Mouse (Mus musculus) megakaryocyte, embryonic 14.5 days (primary cell): Measurements from ENCODE around the gene Ptprn2. TPM values are rescaled to one million over a fixed set of nuclear protein-coding genes. Genes with fewer than 3 reads are reported as not detected.

ENCODE experiments used
- H3K27me3 ChIP-seq: replicated peaks from 2 replicates; pipeline ENCODE3; 2012; ENCODE audit warnings: inconsistent platforms
- H3K36me3 ChIP-seq: replicated peaks from 2 replicates; pipeline ENCODE3; 2012; ENCODE audit warnings: low read length, inconsistent platforms, mixed read lengths
- H3K4me1 ChIP-seq: 2 replicates; pipeline ENCODE4 v1.6.1; 2012; ENCODE audit warnings: inconsistent platforms
- H3K4me3 ChIP-seq: replicated peaks from 2 replicates; pipeline ENCODE3; 2012; ENCODE audit warnings: moderate library complexity, mild to moderate bottlenecking, inconsistent platforms
- H3K9me3 ChIP-seq: 2 replicates; pipeline ENCODE4 v1.6.1; 2012; ENCODE audit warnings: inconsistent platforms
- FLI1 ChIP-seq: IDR thresholded peaks from 2 replicates; pipeline ENCODE4 v1.6.1; 2012; ENCODE audit warnings: low read length, inconsistent platforms, mixed read lengths
- GATA1 ChIP-seq: IDR thresholded peaks from 3 replicates; pipeline ENCODE4 v1.6.1; 2012; ENCODE audit warnings: mixed read lengths, low read length, inconsistent platforms, borderline replicate concordance
- polyA plus RNA-seq: library from polyadenylated mRNA; stranded (reverse); fragments of >175 nt; gene quantifications from 2 replicates; pipeline ENCODE4 v1.2.3, GENCODE M21; 2012; ENCODE audit warnings: low replicate concordance; ENCODE audit not compliant: insufficient read depth

The Ptprn2 gene
- polyA plus RNA-seq, 1 experiment = not detected

DNA sequence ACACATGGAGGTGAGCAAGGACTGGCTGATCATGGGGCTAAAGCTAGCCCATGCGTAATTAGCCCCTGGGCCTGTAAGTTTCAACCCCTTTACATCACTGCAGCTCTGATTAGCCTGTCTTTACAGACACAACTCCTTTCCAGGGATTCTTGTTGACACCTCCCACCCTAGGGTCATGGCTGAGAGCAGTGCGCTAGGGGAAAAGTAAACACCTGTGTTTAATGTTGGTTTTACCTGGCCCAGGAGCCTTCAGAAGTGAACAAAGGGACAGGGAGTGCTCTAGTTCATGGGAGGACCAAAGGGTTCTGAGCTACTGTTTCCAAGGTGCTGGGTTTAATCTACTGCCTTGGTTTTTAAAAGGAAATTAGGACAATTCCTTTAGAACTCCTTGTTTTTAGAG lies 100.6 kb downstream of the Ptprn2 start:
- TF ChIP-seq GATA1 = no peak
- no peak for TF ChIP-seq FLI1
- Histone ChIP-seq H3K36me3 (no peaks in the 10 kb centered on the region), H3K27me3 (no peaks in the 10 kb centered on the region), H3K4me3 (no peak overlapping the region), H3K9me3 (no peaks in the 10 kb centered on the region), H3K4me1 (no peaks in the 10 kb centered on the region)

DNA sequence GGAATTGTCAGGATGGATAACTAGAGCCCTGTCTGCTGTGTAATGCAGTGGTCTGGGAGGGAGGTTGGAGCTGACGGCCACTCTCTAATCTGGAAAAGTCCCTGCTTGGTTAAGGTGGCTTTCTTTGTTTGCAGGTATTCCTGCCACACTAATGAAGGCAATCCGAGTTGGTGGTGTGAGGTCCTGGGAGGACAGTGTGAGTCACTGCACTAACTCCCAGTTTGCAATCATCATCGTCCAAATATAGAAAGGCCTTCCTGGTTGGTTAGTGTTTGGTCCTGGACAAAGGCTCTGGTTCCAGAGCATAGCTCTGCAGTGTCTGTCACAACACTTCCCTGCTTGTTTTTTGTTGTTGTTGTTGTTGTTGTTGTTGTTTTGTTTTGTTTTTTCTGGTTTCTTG lies 102.0 kb downstream of the Ptprn2 start:
- Histone ChIP-seq H3K27me3 (no peaks in the 10 kb centered on the region), H3K36me3 (no peaks in the 10 kb centered on the region), H3K9me3 (no peaks in the 10 kb centered on the region), H3K4me3 (no peak overlapping the region), H3K4me1 (no peaks in the 10 kb centered on the region)
- TF ChIP-seq GATA1 (no peak), FLI1 (no peak)

DNA sequence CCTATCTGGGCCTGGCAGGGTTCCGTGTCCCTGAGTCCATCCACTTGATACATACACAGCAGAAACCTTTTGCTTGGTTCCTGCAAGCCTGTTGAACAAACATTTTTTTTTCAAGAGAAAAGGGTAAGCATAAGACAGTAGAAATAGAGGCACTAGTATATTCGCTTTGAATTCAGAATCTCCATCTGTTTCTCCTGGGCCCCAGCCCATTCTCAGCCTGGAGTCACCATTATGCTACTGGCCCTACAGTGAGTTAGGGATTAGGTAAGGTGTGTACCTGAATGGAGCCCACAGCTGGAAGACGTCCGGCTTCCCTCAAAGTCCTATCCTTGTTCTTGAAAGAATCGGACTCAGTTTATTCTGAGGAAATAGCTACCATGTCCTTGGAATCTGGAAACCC lies 104.6 kb downstream of the Ptprn2 start:
- no peaks in the 10 kb centered on the region for H3K9me3 ChIP-seq
- H3K4me1 ChIP-seq = peaks cover 3% of the 10 kb centered on the region; the same call in 1 of the 2 replicates
- H3K36me3 ChIP-seq = no peaks in the 10 kb centered on the region
- no peak overlapping the region for H3K4me3 ChIP-seq
- no peaks in the 10 kb centered on the region for H3K27me3 ChIP-seq
- TF ChIP-seq FLI1 = no peak
- no peak for TF ChIP-seq GATA1

DNA sequence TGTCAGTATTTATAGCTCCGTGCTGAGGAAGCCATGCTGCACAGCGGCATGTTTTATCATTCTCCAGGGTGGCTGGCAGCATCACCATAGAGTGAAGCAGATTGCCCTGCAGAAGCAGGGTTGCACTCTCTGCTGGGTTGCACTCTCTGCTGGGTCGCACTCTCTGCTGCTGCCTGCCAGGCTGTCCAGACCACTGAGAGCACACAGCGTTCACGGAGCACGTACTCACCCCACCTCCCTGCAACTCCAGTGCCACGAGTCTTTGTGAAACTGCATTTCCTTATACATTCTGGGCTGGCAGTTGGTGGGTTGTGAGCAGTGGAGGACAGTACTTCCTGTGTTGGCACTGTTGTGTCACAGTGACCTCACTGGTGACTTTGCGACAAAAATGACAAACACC lies 108.9 kb downstream of the Ptprn2 start:
- H3K4me3 ChIP-seq = peak overlapping the region; percentile 50
- H3K27me3 ChIP-seq = no peaks in the 10 kb centered on the region
- TF ChIP-seq FLI1 = no peak
- TF ChIP-seq GATA1 = no peak
- peaks cover 3% of the 10 kb centered on the region; the same call in 1 of the 2 replicates for H3K4me1 ChIP-seq
- no peaks in the 10 kb centered on the region for H3K36me3 ChIP-seq
- no peaks in the 10 kb centered on the region for H3K9me3 ChIP-seq

DNA sequence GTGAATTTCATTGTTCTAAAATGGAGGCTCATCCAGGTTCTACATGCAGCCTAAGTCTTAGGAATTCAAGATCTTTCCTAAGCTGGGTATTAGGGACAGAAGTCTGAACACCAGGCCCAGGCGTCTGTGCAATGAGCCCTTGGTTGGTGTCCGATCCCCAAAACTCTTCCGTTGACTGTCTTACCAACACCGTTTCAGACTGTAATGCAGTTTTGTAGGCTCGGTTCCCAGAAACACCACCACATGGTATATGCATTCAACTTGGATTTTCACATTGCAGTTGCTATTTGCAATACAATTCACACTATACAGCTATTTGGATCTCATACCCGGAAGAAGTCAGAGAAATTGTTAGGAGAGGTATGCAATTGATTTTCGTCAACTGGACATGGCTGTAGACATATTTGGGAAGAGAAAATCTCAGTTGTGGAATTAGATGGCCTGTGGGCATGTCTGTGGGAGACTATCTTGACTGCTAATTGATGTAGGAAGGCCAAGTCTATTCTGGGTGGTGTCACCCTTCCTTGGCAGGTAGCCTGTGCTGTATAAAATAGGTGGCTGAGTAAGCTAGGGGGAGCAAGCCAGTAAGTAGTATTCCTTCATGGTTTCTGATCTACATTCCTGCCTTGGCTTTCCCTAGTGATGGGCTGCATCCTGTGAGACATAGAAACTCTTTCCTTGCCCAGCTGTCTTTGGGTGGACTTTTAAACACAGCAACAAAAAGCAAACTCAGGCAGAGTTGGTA lies 109.5 kb downstream of the Ptprn2 start:
- Histone ChIP-seq H3K4me1 (peaks cover 3% of the 10 kb centered on the region; the same call in 1 of the 2 replicates), H3K36me3 (no peaks in the 10 kb centered on the region), H3K9me3 (no peaks in the 10 kb centered on the region), H3K27me3 (no peaks in the 10 kb centered on the region), H3K4me3 (no peak overlapping the region)
- TF ChIP-seq GATA1 (no peak), FLI1 (no peak)

DNA sequence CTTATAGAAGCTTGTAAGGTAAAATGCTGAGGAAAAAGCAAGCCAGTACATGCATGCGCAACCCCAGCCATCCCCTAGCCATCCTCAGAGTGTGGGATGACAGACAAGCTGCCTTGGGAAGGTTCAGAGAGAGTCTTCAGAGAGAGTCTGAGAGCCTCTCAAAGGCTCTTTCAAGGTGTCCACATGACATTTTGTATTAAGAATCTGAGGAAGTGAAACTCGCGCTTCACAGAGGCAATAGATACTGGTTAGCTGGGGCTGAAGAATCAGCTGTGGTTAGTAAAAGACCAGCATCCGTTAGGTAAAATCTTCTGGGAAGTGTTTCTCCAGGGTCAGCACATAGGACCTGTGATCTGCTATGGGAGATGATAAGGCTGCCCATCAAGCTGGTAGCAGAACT lies 110.2 kb downstream of the Ptprn2 start:
- H3K36me3 ChIP-seq = no peaks in the 10 kb centered on the region
- peaks cover 3% of the 10 kb centered on the region; the same call in 1 of the 2 replicates for H3K4me1 ChIP-seq
- no peak overlapping the region for H3K4me3 ChIP-seq
- TF ChIP-seq FLI1 (no peak), GATA1 (no peak)
- no peaks in the 10 kb centered on the region for H3K9me3 ChIP-seq
- no peaks in the 10 kb centered on the region for H3K27me3 ChIP-seq

DNA sequence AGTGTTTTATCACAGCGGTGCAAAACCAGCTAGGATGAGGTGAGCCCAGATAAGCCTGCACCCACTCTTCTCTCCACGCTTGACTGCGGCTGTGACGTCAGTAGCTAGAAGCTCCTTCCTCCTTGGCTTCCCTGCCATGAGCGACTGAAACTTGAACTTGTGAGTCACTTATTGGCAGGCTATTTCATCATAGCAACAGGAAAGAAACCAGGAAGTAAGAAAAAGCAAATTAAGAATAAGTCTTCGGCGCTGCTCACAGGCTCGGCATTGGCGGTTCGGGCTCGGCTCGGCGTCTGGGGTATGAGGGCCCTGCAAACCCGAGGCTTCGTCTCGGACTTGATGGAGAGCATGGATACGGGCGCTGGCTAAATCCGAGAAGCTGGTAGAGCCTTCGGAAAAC lies 111.5 kb downstream of the Ptprn2 start:
- TF ChIP-seq FLI1 (no peak), GATA1 (no peak)
- no peaks in the 10 kb centered on the region for H3K9me3 ChIP-seq
- no peaks in the 10 kb centered on the region for H3K27me3 ChIP-seq
- H3K4me3 ChIP-seq = no peak overlapping the region
- peaks cover 3% of the 10 kb centered on the region; the same call in 1 of the 2 replicates for H3K4me1 ChIP-seq
- H3K36me3 ChIP-seq = no peaks in the 10 kb centered on the region

DNA sequence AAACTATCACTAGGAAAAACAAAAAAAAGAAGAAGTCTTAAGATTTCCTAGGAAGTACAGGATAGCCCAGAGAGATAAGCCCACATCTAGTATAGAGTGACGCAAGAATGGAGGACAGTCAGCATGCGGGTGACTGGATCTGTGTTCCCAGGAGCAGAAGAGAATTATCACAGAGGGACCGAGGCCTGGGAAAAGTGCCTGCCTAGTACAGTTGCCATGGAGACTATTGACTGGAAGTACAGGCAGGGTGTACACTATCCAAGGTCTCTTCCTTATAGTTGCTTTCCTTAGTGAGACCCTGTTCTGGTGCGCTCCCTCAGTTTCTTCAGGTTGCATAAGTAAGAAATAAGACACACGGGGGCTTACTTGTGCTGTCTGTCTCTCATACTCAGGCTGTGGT lies 112.2 kb downstream of the Ptprn2 start:
- Histone ChIP-seq H3K27me3 (no peaks in the 10 kb centered on the region), H3K9me3 (no peaks in the 10 kb centered on the region), H3K36me3 (no peaks in the 10 kb centered on the region), H3K4me3 (no peak overlapping the region), H3K4me1 (peaks cover 3% of the 10 kb centered on the region; the same call in 1 of the 2 replicates)
- no peak for TF ChIP-seq GATA1
- no peak for TF ChIP-seq FLI1

DNA sequence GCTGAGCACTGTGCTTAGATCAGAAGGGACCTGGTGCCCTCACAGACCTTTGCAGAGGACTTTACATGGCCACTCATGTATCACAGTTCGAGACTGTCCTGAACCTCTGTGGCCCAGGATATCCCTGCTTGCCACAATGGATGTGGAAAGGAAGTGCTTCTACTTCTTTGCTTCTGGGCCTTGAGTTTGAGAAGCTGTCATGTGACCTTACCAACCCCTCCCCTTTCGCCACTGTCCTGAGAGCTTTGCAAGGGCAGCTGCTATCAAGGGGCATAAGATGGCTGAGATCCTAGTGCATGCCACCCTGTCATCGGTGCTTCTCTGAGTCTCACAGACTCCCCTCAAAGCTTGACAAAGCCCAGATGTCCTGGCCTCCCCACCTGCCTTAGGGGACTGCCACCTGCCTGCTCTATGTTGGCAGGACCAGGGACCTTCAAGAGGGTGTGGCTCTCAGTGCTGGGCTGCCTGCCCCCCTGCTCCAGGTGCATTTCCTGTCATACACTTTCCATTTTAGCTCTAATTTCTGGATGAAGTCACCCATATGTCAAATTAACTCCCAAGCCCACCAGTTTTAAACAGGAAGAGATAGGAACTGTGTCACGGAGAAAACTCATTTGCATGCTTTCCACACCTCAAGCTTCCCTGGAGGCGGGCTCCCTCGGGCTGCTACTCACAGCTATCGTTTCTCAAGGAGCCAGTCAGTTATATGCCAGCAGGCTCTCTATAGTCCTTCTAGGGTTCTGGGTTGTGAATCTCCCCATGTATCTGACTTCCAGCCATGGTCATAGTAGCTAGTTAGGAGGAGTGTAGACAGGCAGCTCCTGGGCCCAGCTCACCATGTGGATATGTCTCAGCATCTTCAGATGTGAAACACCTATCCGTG lies 112.8 kb downstream of the Ptprn2 start:
- peaks cover 3% of the 10 kb centered on the region; the same call in 1 of the 2 replicates for H3K4me1 ChIP-seq
- no peak overlapping the region for H3K4me3 ChIP-seq
- TF ChIP-seq GATA1 (no peak), FLI1 (no peak)
- H3K36me3 ChIP-seq = no peaks in the 10 kb centered on the region
- no peaks in the 10 kb centered on the region for H3K9me3 ChIP-seq
- H3K27me3 ChIP-seq = no peaks in the 10 kb centered on the region

DNA sequence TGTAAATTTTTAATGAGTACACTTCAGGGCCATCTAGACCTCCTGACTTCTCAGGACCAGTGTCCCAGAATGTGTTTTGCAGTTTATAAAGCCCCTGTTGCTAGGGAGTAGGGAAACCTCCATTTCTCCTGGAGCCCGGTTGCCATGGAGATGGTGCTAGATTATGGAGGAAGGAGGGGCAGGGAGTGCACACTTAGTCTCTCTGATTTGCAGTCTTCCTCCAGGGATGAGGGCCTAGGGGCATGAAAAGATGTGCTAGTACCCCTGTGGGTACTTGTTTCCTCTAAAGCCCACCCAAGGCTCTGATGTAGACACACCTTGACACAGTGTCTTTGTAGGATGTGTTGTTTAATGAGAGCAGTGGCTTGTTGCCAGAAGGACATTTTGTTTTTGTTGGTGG lies 114.0 kb downstream of the Ptprn2 start:
- H3K9me3 ChIP-seq = no peaks in the 10 kb centered on the region
- H3K4me3 ChIP-seq = no peak overlapping the region
- TF ChIP-seq GATA1 (no peak), FLI1 (no peak)

More for the DNA sequence above, 114.0 kb downstream of the Ptprn2 start:
- H3K27me3 ChIP-seq = no peaks in the 10 kb centered on the region
- no peaks in the 10 kb centered on the region for H3K36me3 ChIP-seq
- peaks cover 1% of the 10 kb centered on the region; the same call in 1 of the 2 replicates for H3K4me1 ChIP-seq
